Mouse (Mus musculus) E14TG2a.4 (cell line): Measurements from ENCODE around the gene Ints5.

Experiments used
- CTCF ChIP-seq: conservative IDR thresholded peaks from 2 replicates; pipeline ENCODE4 v1.5.1; 2014; ENCODE audit warnings: low read length
- POU5F1 ChIP-seq: IDR thresholded peaks from 2 replicates; pipeline ENCODE4 v1.6.1; 2014; ENCODE audit warnings: low read length, borderline replicate concordance

- TF ChIP-seq CTCF (no peak), POU5F1 (no peak)
Measured at GRCm38 (mm10) chr19:8943047-8943446, 50.2 kb downstream of the Ints5 start.
